Mouse (Mus musculus) spleen, embryonic (tissue): Measurements from ENCODE around the gene Lpp.

ENCODE experiments used
- CTCF ChIA-PET: fragments of 350-600 bp; sonication (Branson Sonifier 250); formaldehyde crosslinking; loops from one replicate; lab custom pipeline; 2022; lab: Charles Lee

The Lpp gene

DNA sequence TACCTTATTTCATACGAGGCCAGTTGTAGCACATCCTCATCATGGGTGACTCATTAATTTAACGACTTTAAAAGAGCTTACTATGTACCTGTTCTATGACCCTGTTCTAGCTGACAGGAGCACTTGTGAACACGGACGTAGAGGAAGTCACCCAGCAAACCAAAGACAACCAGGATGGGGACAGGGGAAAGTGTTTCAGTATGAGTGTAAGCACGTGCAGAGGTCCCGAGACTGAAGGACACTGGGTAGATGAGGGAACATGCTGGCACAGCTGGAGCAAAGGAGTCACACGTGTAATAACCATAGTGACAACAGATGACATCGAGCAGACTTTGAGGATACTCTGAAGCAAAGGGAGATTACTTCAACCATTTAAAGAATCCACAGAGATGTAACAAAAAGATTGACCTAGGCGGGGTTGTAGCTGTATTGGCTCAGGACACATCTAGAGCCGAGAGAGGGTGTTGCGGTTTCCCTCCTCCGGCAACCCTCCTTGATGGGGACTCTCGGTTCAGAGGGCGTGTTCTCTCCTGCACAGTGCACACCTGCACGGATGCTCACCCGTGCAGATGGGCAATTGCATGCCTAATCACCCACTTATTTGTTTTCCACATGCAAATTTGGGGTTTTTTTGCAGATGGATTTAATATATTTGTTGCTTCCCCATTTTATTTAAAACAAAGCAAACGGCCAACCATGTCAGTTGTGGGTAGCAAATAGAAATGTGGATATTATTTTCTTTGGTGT lies 74.4 kb downstream of the Lpp start:
- CTCF ChIA-PET, result interaction anchor here (0.6 kb wide), 1 partner anchor 480 kb away, joined by 6 read pairs; no protein-coding TSS in a partner anchor

DNA sequence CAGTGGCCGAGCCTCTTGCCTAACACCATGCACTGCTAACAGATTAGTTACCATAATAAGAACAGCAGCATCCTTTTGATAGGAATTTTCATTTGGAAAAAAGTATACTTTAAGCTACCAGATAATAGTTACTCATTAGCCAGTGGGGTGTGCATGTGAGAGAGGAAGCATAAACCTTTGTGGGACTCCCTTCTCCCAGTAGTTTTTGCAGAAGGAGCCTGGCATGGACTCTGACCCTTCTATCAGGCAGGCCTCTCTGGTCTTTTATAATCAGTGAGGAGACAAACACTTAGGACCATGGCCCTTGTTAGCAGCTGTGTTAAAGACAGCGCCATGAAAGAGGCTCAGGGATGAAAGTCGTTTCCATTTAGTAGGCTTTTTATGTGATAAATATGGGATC lies 76.0 kb downstream of the Lpp start:
- CTCF ChIA-PET, result interaction anchor here (0.6 kb wide), 1 partner anchor 613 kb away, joined by 3 read pairs; no protein-coding TSS in a partner anchor

DNA sequence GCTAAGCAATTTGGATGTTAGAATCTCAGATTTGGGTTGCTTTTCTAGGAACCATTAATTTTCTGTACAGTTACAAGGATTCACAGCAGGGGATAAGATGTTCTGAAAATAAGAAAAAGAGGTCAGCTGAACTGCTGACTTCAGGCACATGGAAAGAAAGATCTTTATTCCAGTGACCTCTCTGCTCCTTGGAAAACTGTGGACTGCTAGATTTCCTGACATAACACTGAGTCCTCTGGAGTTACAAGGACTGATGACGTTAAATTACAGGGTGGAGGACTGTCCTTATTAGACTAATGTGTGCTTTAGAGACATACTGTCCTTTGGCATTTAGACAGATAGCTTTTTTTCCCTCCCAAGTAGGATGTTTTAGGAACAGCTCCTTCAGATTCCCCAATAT lies 77.3 kb downstream of the Lpp start:
- CTCF ChIA-PET, result interaction anchor here (0.6 to 1.0 kb wide), 2 partner anchors 18 to 482 kb away, joined by 3 to 4 read pairs; partner anchors contain the start of gene Gm37419

DNA sequence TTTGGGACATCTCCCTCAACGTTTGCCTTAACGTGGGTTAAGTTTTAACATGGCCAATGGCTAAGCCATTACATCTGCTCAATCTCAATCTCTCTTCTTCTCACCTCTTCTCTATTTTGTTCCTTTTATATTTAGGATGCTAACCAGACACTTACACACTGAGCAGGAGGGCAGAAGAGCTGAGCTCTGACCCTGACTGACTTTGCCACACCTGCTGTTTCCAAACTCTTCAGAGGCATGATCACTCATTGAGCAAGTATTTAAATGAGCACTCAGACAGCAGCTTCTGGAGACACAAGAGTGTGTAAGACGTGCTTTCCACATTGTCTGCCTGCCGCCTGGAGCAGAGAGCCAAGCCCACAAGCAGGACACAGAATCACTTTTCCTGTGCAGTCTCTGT lies 77.7 kb downstream of the Lpp start:
- CTCF ChIA-PET, result no interaction called here

DNA sequence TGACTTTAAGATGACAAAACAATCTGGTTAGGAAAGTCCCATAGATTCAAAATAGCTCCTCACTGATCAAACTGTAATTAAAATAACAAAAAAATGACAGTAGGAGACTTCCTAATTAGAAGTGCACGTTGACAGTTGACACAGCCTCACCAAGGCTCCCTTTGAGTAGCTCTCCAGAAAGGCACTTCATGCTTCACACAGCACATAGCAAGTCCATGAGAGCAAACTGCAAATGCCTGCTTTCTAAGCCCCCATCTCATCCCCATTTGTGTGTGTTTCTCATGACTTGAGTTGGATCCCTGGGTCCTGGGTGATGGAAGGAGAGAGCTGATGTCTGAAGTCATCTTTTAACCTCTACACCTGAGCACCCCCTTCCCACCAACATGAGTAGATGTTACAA lies 78.5 kb downstream of the Lpp start:
- CTCF ChIA-PET, result interaction anchor here (1.0 kb wide), 1 partner anchor 489 kb away, joined by 3 read pairs; no protein-coding TSS in a partner anchor

DNA sequence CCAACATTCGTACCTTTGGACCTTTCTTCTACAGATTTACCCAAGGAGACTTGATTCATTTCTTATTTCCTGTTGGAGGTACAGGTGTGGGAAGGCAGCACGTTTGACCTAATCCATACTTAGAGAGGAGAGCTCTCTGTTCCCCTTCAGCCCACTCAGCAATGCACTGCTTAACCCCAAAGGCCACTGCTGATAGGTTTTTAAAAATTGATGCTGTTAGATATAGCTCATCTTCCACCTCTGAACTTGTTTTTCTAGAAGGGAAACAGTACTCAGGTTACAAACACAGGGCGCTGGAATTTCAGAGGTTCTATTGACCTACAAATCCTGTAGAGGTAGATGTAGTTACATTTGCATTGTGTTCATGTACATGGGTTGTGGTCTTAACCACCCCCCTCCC lies 80.7 kb downstream of the Lpp start:
- CTCF ChIA-PET, result no interaction called here

DNA sequence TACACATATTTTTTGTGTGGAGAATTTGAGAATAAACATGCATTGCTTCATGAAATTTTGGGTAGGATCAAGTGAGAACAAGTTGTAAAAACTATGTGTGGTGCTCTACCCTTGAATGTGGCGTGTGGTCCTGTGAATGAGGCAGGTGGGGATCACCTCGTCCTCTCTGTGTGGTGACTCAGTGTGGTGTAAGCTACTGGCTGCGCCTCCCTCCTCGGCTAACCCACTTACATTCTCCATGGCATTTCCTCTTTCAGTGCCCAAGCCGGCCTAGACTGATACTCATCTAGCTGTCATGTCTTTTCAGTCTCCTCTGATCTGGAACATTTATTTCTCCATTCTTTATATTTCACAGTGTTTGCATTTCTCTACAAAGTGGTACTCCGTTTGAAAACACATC lies 81.5 kb downstream of the Lpp start:
- CTCF ChIA-PET, result interaction anchor here (1.0 kb wide), 1 partner anchor 491 kb away, joined by 3 read pairs; no protein-coding TSS in a partner anchor

DNA sequence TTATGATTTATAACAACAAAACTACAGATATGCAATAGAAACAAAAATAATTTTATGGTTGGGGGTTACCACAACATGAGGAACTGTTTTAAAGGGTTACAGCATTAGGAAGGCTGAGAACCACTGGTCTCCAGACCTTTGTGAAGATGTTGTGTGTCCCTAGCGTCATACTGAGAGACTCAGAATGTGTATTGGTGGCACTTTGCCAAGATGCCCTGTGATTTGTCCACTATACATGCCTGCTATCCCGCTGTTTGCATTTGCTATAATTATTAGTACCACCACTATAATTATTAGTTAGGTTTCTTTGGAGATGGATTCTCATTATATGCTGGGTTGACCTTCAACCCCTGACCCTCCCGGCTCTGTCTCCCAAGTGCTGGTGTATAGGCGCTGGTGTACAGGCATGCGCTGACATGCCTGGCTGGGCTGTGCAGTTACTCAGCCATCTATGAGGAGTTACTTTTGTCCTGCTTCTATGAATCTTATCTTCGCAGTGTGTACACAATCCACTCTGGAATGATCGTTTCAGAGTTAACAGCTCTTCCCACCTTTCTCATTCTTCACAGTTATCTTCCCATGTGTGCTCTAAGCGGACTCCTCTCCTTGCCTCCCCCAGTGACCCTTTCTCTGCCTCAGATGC lies 82.1 kb downstream of the Lpp start:
- CTCF ChIA-PET, result interaction anchor here (1.0 kb wide), 1 partner anchor 492 kb away, joined by 3 read pairs; no protein-coding TSS in a partner anchor

DNA sequence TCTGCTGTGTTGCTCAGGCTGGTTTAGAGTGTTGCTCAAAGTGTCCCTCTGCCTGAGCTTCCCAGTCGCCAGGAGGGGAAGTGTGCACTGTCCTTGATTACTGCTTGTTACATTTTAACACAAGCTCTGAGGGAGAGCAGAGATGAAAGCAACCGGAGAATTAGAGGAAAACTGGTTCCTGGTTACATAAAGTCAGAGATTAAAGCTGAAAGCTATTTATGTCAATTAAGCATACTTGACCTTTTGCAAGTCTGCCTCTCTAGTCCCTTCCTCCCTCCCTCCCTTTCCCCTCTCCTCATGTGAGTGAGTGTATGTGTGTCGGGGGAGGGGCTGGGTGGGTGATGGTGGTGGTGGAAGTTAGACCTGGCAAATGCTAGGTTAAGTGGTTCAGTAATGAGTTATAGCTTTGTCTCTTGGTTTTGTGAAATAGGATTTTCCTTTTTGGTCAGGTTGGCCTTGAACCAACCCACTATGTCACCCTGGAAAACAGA lies 83.6 kb downstream of the Lpp start:
- CTCF ChIA-PET, result interaction anchor here (0.6 kb wide), 1 partner anchor 517 kb away, joined by 8 read pairs; no protein-coding TSS in a partner anchor

DNA sequence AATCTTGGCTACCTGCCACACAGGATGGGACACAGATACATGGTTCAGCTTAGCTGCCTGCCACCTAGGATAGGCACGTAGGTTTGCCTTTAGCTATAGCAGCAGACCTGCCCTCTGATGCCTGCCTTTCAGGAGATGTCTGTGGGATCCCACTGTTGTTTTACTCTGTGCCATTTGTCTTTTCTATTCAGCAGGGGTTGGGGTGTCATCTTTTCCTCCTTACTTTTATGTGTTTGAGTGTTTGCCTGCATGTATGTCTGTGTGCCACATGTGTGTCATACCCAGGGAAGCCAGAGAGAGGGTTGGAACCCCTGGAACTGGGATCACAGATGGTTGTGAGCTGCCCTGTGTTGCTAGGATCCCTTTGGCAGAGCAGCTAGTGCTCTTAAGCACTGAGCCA lies 84.7 kb downstream of the Lpp start:
- CTCF ChIA-PET, result no interaction called here

DNA sequence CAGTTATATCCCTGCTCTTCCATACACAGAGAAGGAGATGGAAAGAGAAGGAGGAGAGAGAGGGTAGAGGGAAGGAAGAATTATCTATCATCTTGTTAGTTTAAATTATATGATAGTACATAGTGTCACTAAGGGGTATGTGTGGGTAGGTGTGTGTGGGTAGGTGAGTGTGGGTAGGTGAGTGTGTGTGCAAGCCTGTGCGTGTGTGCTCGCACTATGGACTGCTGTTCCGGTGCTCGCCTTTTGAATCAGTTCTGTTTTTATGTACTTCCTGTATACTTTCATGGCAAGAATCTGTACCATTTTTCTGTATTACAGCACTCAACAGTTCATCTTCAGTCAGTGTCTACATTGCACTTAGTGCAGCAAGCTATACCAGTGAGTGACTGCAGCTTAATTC lies 85.5 kb downstream of the Lpp start:
- CTCF ChIA-PET, result no interaction called here

DNA sequence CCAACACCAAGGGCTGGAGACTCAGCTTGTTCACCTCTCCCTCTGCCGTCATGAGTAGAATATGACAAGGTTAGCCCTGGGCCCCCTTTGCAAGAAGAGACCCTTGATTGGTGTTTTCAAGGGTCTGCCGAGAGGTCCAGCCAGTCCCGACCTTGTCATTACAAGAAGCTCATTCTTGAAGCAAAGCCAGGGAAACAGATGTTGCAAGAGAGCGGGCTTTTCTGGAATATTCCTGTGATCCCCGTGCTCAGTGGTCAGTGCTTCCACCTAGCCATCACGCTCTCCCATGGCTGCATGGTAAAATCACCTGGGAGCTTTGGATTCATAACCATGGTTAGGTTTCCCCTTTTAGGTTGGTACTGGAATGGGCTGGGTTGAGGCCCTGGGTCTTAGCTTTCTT lies 89.3 kb downstream of the Lpp start:
- CTCF ChIA-PET, result interaction anchor here (0.6 kb wide), 1 partner anchor 434 kb away, joined by 10 read pairs; no protein-coding TSS in a partner anchor

DNA sequence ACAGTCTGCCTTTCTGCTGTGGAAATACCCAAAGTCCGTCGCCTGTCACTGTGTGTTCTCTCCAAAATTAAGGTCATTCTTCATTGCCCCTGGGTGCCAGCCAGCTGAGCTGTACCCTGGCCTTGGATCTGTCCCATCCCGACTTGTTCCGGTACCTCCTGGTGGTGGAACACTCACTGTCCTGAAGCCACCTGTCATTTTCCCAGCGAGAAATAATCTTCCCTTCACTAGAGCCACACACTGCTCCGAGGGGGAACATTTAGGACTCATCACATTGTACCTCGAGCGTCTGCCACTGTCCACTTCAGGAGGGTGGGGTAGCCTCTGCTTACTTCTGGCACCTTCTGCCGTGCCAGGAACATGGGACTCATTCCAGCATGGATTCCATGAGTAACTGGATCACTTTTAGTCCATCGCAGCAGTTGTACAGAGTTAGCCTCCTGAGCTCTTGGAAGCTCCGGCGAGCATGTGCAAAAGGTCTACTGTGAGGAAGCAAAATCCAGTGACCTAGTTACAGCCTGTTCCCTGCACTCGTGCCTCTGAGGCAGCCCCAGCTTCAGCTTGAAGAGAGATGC lies 90.3 kb downstream of the Lpp start:
- CTCF ChIA-PET, result interaction anchor here (0.5 kb wide), 1 partner anchor 99 kb away, joined by 6 read pairs; no protein-coding TSS in a partner anchor

DNA sequence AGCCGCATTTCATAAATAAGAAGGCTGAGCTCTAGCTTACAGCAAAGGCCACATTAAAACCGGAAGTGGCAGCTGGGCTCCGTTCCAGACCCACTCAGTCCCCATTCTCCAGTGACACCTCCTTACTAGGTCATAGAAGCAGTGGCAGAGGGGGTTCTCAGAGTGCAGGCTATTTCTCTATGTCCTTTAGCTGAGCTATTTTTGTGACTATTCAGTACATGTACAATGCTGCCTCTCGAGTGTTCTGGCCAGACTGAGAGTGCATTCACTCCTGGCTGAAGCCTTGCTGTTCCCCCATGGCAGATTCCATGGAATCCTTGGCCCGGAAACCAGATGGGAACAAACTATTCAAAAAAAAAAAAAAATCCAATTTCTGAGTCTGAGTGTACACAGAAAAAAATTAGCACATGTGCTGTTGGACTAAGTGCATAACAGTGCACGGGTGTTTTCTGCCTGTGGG lies 94.5 kb downstream of the Lpp start:
- CTCF ChIA-PET, result no interaction called here

DNA sequence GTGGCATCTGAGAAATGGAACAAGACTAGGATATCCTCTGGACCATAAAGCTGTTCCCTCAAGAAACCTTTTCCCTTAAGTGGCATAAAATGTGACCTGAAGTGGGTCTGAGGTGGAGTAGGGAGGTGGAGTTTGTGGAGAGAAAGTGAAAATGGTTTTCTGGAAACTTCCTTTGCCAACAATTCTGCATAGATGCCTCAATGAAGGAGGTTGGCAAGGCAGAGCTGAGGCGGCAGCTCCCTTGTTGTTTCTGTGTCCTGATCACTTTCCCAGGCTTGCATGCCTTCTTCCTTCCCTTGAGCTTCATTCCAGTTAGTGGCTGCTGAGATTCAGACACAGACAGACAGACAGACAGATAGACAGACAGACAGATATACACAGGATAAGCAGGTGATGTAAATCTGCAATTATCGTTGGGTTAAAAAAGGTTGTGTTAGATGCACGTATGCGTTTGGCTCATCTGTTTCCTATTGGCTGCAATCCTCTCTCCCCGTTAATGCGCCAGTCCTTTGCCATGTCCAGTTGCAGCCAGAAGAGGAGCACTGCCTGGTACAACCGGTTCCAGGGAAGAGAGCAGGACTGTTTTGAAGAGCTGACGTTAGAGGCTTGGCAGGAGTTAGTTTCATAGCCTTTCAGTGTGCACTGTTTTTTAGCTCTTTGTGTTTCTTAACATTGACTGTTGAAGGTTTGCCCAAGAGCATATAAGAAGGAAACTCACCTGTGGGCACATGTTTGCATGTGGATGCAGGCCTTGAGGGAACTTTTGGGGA lies 96.4 kb downstream of the Lpp start:
- CTCF ChIA-PET, result interaction anchor here (0.7 kb wide), 1 partner anchor 19 kb away, joined by 3 read pairs; no protein-coding TSS in a partner anchor

DNA sequence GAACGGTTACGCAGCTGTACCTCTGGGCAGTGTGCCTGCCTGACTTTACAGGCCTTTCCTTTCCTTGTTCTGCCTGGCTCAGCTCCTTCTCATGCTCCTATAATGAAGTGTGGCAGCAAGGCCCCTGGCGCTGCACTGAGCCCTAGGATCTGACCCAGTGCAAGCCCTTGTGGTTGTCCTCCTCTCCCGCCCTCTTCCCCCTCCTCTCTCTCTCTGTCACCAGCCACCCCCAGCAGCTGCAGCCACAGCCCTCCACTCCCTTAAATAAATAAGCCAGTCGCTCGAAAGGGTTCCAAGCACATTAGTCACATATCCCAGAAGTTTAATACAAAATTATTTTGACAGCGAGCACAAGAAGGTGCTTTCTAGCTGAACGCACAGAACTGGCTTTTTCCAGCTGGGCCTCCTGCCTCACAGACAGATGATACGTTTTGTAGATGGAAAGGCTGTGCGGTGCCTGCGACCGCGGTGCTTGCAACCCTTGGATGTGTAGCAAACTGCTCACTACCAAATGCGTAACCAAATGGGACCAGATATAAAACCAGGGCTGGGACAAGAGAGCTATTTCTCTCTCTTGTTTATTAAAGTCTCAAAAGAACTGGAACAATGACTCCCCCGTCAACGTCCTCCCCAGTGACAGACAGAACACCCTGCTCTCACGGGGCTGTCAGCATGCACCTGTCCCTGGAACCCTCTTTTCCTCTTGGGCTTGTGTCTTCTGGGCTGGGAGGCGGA lies 97.6 kb downstream of the Lpp start:
- CTCF ChIA-PET, result interaction anchor here (0.5 to 0.6 kb wide), 2 partner anchors 17 to 672 kb away, joined by 3 to 4 read pairs; no protein-coding TSS in a partner anchor

DNA sequence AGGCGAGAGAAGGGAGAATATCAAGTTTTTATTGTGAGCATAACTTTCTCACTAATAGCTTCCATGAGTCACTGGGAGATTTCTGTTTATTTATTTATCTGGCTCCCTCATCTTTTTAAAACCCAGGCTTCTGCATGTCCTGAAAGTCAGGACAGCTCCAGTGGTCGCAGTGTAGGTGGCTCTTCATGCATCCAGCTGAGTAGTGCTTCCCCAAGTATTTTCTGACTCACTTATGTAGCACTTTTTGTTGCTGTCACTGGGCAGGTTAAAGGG lies 98.1 kb downstream of the Lpp start:
- CTCF ChIA-PET, result interaction anchor here (0.5 to 0.6 kb wide), 2 partner anchors 17 to 671 kb away, joined by 3 to 4 read pairs; no protein-coding TSS in a partner anchor

DNA sequence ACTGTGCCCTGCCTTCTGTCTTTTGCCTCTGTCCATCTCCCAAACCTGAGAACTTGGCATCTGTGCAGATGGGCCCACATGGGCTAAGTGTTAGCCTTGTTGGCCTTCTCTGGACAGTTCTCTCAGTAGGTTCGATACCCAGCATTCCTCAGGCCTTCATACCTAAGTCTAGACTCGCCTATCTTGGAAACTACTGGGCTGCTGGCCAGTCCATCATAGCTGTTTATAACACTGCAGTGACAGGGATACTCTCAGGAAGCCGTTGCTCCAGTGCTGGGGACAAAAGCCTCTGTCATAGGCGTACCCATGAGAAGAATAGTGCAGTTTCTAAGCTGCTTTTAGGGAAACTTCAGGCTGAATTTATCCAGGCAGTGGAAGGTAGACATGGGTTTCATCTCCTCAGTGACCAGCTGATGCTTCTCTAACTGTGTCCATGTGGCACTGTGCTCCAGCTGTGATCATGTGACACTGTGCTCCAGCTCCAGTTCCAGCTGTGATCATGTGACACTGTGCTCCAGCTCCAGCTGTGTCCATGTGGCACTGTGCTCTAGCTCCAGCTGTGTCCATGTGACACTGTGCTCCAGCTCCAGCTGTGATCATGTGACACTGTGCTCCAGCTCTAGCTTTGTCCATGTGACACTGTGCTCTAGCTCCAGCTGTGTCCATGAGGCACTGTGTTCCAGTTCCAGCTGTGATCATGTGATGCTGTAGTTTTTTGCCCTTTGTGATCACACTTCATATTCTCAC lies 99.1 kb downstream of the Lpp start:
- CTCF ChIA-PET, result no interaction called here

DNA sequence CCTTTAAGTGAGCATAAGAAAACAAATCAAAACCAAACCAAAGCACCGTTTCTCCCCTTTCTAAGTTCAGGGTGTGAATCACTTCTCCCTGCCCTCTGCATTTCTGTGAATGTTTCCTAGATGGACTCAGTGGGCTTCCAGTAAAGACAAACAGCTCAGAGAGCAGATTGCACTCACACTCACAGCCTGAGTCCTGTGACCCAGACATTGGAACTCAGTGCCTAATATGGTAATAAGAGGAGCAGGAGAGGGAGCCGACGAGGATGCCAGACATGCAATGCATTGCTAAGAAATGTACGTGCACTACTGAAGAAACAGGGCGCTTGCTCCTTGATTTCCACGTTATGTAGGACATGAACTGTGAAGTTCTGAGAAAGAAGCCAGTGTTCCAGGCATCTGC lies 101.2 kb downstream of the Lpp start:
- CTCF ChIA-PET, result interaction anchor here (0.6 kb wide), 1 partner anchor 264 kb away, joined by 3 read pairs; no protein-coding TSS in a partner anchor

DNA sequence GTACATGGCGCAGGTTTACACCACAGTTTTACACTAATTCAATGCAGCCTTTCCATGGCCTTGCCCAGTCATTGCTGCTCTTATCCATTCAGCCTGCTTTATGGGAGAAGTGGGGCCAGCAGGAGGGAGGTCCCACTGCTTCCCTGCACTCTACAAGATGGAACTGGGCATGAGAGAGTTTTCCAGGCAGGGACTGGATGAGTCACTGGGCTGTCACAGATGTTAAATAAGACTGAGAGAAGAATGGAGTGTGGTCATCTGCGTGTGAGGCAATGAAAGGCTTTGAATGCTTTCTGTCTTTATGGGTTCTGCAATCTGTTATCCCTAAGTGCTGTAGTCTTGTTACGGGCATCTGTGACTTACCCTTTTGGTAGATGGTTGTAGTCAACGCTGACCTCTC lies 102.2 kb downstream of the Lpp start:
- CTCF ChIA-PET, result no interaction called here
